Mouse (Mus musculus) macrophage (primary cell): ENCODE results near the gene Olfr1012. TPM values are rescaled to one million over a fixed set of nuclear protein-coding genes. Genes with fewer than 3 reads are reported as not detected.
"Not testable (repeated sequence)": the region's sequence is repeated elsewhere in the genome, so short reads cannot be mapped to it uniquely, and the experiment has no call there.

ENCODE experiments used
- H3K27ac ChIP-seq: fragments of 350-480 bp; formaldehyde crosslinking; 2 replicates; pipeline ENCODE4 v1.9.0; 2021
- H3K36me3 ChIP-seq: fragments of 350-480 bp; formaldehyde crosslinking; 2 replicates; pipeline ENCODE4 v1.9.0; 2021; ENCODE audit errors: inconsistent target
- H3K4me3 ChIP-seq: fragments of 350-480 bp; formaldehyde crosslinking; 2 replicates; pipeline ENCODE4 v1.9.0; 2021; ENCODE audit errors: inconsistent target
- H3K79me2 ChIP-seq: fragments of 350-480 bp; formaldehyde crosslinking; 2 replicates; pipeline ENCODE4 v1.9.0; 2021; ENCODE audit errors: inconsistent target
- WGBS: methylation state at CpG from one replicate; pipeline ENCODE4 v1.1.7; 2026; ENCODE audit warnings: inconsistent platforms; ENCODE audit not compliant: missing documents; 5-methylcytosine and 5-hydroxymethylcytosine counted together
- polyA plus RNA-seq: library from polyadenylated mRNA; stranded (reverse); fragments of 250-400 nt; gene quantifications from 3 replicates; pipeline ENCODE4 v1.2.4, GENCODE M21; 2018; ENCODE audit warnings: inconsistent platforms
- total RNA-seq, 78 experiments: library from RNA; depleted of rRNA; stranded (reverse); fragments of 250-400 nt; gene quantifications; 1 replicate in 9 of 78; 2 replicates in 24 of 78; 3 replicates in 43 of 78; 4 replicates in 2 of 78; pipeline ENCODE4 v1.2.4; 2018; ENCODE audit warnings: inconsistent platforms in 56 of 78

Olfr1012 gene
- not detected for total RNA-seq (2018; cell fraction: chromatin; rRNA removed)
- not detected for total RNA-seq (2018; cell fraction: cytosol; rRNA removed)
- total RNA-seq (2018; cell fraction: nucleus; rRNA removed), result not detected
- polyA plus RNA-seq, result not detected in 3 replicates

DNA sequence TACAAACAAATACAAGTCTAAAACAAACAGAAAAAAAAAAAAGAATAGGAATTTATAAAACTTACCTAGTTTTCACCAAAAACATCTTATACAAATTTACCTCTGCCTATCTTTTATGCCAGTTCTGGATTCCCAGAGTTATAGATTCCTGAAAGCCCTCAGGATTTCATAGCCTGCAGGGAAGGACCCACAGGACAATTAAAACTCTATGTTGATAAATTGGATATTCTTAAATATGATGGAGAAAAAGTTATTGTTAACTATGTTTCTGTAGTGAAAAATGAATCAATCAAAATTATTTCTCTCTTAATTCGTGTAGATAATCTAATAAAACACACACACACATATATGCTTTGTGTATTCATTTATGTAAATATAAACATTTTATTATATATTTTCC lies at the start of gene Olfr1012:
Gene Olfr1012, minus strand, starts transcription at position 101 of the 400 bp plus-strand sequence.
- 50% methylated on average over 1 of the region's 1 CpGs for WGBS
- Histone ChIP-seq H3K79me2 (no peaks in the 10 kb centered on the region), H3K4me3 (no peak within 1 kb of the TSS), H3K36me3 (no peaks in the 10 kb centered on the region), H3K27ac (no peak within 1 kb of the TSS)

DNA sequence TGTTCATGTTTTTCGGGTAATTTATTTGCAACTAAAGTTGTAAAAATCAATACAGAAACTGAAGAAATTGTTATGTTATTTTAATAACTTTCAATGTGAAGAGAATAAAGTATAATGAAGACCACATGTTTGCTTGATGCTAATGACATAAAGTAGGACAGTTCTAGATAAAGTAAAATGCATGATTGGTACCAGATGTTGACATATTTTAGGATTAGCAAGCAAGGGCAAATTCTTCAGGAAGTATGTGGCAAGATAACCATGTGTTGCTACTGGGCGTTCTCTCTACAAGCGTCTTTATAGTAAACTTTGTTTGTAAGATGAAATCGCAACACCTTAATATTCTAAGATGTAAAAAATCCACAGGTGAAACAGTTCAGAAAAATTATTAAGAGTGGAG lies 41.9 kb upstream of the Olfr1012 start:
- H3K79me2 ChIP-seq, result no peaks in the 10 kb centered on the region
- no peaks in the 10 kb centered on the region for H3K36me3 ChIP-seq
- no peak overlapping the region for H3K27ac ChIP-seq
- 90% methylated on average over 4 of the region's 4 CpGs for WGBS
- no peak overlapping the region for H3K4me3 ChIP-seq

DNA sequence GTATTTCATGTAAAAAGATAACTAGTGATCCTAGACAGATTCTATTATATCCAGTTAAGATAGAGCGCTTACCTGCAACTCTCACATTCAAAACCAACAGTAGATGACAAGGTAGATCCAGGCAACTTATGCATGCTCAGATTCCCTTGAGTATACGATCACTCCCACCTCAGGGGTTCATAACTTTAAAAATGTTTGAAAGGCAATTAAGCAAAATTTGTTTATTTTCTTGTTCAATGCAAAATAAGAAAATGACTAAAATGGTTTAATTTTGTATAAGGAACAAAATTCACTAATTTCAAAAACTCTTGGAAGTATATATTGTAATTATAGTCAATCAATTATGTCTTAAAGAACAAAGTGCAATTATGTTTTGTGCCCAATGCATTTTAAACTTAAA lies 39.9 kb upstream of the Olfr1012 start, which contains the start of gene Olfr1016:
Gene Olfr1016, minus strand, starts transcription at position 101 of the 400 bp plus-strand sequence.
- Histone ChIP-seq H3K4me3 (no peak within 1 kb of the TSS), H3K27ac (no peak within 1 kb of the TSS), H3K36me3 (no peaks in the 10 kb centered on the region), H3K79me2 (no peaks in the 10 kb centered on the region)
- 87% methylated on average over 2 of the region's 2 CpGs for WGBS

DNA sequence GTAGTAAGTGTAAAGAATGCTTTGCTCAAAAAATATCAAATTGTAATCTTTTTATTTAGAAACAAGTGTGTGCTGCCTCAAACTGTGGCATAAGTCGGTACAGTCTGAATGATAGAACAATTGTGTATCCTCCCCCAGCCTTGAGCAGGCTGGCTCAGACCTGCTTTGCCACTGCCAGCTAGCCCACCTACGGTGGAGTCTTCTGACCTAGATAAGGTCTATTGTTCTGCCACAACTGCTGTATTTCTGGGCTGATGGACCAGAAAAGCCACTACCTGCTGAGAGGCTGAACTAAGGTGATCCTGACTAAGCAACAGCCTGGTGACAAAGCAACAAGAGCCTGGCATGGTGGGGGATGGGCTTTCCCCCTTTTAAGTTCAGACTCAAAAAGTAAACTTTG lies 29.8 kb upstream of the Olfr1012 start:
- WGBS, result 66% methylated on average over 2 of the region's 2 CpGs

DNA sequence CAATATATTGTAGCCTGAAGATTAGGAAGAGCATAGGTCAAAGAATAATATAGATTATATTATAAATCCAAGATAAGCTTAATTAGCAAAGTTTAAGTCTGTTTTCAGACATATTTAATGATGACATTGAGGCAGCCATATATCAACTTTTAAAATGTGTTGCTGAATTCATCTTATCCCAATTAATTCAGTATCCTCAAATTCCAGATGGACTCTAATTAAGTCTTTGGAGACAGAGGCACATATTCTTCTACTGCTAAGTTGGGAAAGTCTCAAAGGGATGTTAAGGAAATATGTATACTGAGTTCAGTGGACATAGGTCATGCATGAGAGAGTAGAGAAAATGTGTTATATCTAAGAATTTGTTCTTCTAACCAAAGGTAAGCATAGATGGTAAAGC lies 19.2 kb upstream of the Olfr1012 start, which contains the start of gene Olfr1015:
Gene Olfr1015, plus strand, starts transcription at position 301 of the 400 bp plus-strand sequence.
- no peaks in the 10 kb centered on the region for H3K79me2 ChIP-seq
- H3K27ac ChIP-seq, result no peak within 1 kb of the TSS
- no peak within 1 kb of the TSS for H3K4me3 ChIP-seq
- no peaks in the 10 kb centered on the region for H3K36me3 ChIP-seq

More for the DNA sequence above, 29.8 kb upstream of the Olfr1012 start:
- H3K4me3 ChIP-seq, result no peak overlapping the region
- H3K79me2 ChIP-seq, result no peaks in the 10 kb centered on the region
- no peak overlapping the region for H3K27ac ChIP-seq
- H3K36me3 ChIP-seq, result no peaks in the 10 kb centered on the region

DNA sequence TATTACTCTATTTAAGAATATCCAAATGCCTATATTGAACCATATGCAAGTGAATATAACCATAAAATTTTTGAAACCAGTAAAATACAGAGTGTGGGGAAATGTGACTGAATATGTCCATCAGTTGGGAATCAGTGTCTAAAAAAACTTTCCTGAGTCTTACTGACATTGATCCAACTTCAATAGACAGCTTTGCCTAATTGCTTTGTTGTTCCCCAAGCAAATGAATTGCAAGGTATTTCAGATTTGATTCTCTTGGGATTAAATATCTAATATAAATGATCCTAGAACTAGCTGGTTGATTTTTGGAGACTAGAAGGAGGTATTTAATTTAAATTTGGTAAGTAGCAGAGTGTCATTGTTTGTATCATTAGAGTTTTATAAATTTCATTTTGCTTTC lies 9.8 kb upstream of the Olfr1012 start, which contains the start of gene Olfr1014:
Gene Olfr1014, plus strand, starts transcription at position 301 of the 400 bp plus-strand sequence.
- H3K27ac ChIP-seq, result no peak within 1 kb of the TSS
- H3K36me3 ChIP-seq, result no peaks in the 10 kb centered on the region
- H3K79me2 ChIP-seq, result no peaks in the 10 kb centered on the region
- H3K4me3 ChIP-seq, result no peak within 1 kb of the TSS

DNA sequence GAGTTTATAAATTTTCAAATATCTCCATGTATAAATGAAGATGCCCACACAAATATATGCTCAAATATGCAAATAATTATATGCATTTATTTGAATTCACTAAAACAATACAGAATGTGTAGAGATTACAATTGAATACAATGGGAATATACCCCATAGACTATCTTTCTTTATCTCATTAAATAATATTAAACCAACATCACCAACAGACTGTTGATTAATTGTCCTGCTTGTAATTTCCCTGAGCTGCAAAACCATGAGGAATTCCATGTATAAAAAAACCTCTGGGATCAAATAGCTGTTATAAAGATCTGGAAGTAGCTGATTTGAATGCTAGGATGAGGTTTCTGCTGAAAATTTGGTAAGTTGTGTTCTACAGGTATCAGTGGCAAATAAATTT lies 4.2 kb upstream of the Olfr1012 start, which contains the start of gene Olfr1013:
Gene Olfr1013, plus strand, starts transcription at position 301 of the 400 bp plus-strand sequence.
- H3K4me3 ChIP-seq, result no peak within 1 kb of the TSS
- no peak within 1 kb of the TSS for H3K27ac ChIP-seq
- no peaks in the 10 kb centered on the region for H3K36me3 ChIP-seq
- H3K79me2 ChIP-seq, result no peaks in the 10 kb centered on the region

DNA sequence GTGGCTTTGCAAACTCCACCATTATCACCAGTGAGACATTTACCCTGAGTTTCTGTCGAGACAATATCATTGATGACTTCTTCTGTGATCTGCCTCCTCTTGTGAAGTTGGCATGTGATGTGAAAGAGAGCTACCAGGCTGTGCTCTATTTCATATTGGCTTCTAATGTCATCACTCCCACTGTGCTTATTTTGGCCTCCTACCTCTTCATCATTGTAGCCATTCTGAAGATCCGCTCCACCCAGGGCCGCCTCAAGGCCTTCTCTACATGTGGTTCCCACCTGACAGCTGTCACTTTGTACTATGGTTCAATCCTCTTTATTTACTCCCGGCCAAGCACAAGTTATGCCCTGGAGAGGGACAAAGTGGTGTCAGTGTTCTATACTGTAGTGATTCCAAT lies 8.7 kb downstream of the Olfr1012 start:
- Histone ChIP-seq H3K4me3 (no peak overlapping the region), H3K79me2 (no peaks in the 10 kb centered on the region), H3K36me3 (no peaks in the 10 kb centered on the region), H3K27ac (no peak overlapping the region)
- 86% methylated on average over 3 of the region's 4 CpGs for WGBS

DNA sequence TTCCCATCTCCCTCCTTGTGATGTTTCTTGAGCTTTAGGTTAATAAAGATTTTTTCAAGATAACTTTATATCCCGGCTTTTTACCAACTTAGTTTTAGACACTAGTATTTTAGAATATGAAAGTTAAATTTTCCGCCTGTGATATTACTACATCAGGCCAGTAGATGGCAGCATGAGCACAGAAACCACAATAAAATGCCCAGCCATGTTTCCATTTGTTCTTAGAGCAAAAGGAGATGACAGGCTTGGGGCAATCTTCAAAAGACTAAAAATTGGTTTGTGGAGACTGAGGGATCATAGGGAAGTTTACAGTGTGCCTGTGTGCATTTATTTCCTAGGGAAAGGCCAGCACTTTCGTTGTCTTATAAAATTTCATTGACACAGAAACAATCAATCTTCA lies 36.8 kb downstream of the Olfr1012 start:
- Histone ChIP-seq H3K79me2 (no peaks in the 10 kb centered on the region), H3K27ac (no peak overlapping the region), H3K4me3 (no peak overlapping the region), H3K36me3 (no peaks in the 10 kb centered on the region)
- 14% methylated on average over 3 of the region's 3 CpGs for WGBS

DNA sequence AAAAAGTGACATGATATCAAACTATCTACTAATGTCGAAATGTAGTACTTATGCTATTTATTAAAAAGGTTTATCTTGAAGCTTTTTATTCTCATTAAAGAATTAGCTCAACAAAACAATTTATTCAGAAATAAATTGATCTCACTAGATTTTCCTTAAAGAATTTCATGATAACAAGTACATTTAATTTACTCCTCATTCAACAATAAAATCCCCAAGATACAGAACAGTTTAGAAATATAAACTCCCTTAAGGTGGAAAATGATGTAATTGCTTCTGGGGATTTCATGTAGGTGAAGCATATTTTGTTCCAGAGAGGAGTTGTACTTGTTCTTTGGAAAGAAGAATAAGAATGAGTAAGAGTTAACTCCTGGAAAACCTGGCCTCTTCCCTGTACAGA lies 47.4 kb downstream of the Olfr1012 start, which contains the start of gene Olfr1009:
Gene Olfr1009, plus strand, starts transcription at position 301 of the 400 bp plus-strand sequence.
- Histone ChIP-seq H3K27ac (no peak within 1 kb of the TSS), H3K36me3 (no peaks in the 10 kb centered on the region), H3K79me2 (no peaks in the 10 kb centered on the region), H3K4me3 (no peak within 1 kb of the TSS)
- WGBS, result 67% methylated on average over 1 of the region's 1 CpGs

DNA sequence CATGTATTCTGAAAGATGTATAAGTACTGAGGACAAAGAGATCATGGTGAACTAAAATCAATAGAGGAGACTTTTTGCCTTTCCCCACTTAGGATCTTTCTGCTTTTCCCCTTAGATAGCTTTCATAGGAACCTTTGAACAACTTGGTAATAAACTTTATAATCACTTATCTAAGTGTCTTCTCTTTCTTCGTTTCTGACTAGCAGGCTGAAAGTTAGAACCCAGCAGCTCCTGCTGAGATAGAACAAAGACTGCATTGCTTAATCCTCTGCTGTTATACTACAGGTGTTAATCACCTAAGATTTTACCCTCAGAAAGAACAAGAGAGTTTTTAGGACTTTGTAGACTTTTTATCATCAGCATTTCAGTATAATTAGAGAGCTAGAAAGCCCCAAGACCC lies 51.4 kb downstream of the Olfr1012 start:
- H3K79me2 ChIP-seq, result no peaks in the 10 kb centered on the region
- 16% methylated on average over 1 of the region's 1 CpGs for WGBS
- H3K27ac ChIP-seq, result no peak overlapping the region
- no peak overlapping the region for H3K4me3 ChIP-seq
- no peaks in the 10 kb centered on the region for H3K36me3 ChIP-seq

DNA sequence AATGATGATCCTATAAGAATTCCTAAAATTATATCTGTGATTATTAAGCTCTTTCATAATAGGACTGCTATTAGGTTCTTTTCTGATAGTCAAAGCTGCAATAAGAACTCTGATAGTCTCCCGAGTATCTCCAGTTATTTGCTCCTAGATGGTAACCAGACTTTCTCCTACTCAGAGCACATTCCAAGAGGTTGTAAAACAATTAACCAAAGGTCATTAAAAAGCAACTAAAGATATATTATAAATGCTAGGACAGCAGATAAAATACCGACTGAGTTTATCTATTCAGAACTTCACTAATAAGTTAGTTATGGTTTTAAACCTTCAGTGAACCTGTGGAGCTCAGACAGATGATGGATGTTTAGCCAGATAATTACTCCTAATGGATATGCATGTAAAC lies 51.9 kb downstream of the Olfr1012 start:
- 52% methylated on average over 2 of the region's 2 CpGs for WGBS
- not testable (repeated sequence) for H3K4me3 ChIP-seq, H3K27ac ChIP-seq, H3K79me2 ChIP-seq, H3K36me3 ChIP-seq

Other genes starting within 250 kb of the Olfr1012 start
- not detected in 3 replicates for gene 4833423E24Rik, start 243.7 kb downstream of the Olfr1012 start, polyA plus RNA-seq
- not detected in 3 replicates for gene Olfr996, start 183.6 kb downstream of the Olfr1012 start, polyA plus RNA-seq
- gene Olfr998, start 173.8 kb downstream of the Olfr1012 start, polyA plus RNA-seq, result not detected in 3 replicates
- gene Olfr1000, start 150.9 kb downstream of the Olfr1012 start, polyA plus RNA-seq, result not detected in 3 replicates
- gene Olfr1002, start 112.1 kb downstream of the Olfr1012 start, polyA plus RNA-seq, result not detected in 3 replicates
- gene Olfr154, start 98.3 kb downstream of the Olfr1012 start, polyA plus RNA-seq, result not detected in 3 replicates
- gene Olfr1006, start 84.0 kb downstream of the Olfr1012 start, polyA plus RNA-seq, result not detected in 3 replicates
- gene Olfr1008, start 73.3 kb downstream of the Olfr1012 start, polyA plus RNA-seq, result not detected in 3 replicates
- gene Olfr1009, start 47.3 kb downstream of the Olfr1012 start, polyA plus RNA-seq, result not detected in 3 replicates
- not detected in 3 replicates for gene Olfr1013, start 4.3 kb upstream of the Olfr1012 start, polyA plus RNA-seq
- not detected in 3 replicates for gene Olfr1014, start 9.9 kb upstream of the Olfr1012 start, polyA plus RNA-seq
- not detected in 3 replicates for gene Olfr1015, start 19.3 kb upstream of the Olfr1012 start, polyA plus RNA-seq
- gene Olfr1016, start 39.8 kb upstream of the Olfr1012 start, polyA plus RNA-seq, result not detected in 3 replicates
- gene Olfr1018, start 55.7 kb upstream of the Olfr1012 start, polyA plus RNA-seq, result not detected in 3 replicates
- not detected in 3 replicates for gene Olfr1019, start 82.7 kb upstream of the Olfr1012 start, polyA plus RNA-seq
- not detected in 3 replicates for gene Olfr1020, start 84.3 kb upstream of the Olfr1012 start, polyA plus RNA-seq
- gene Olfr1022, start 105.8 kb upstream of the Olfr1012 start, polyA plus RNA-seq, result not detected in 3 replicates
- not detected in 3 replicates for gene Olfr1023, start 122.9 kb upstream of the Olfr1012 start, polyA plus RNA-seq
- gene Olfr1024, start 142.3 kb upstream of the Olfr1012 start, polyA plus RNA-seq, result not detected in 3 replicates
- gene Olfr1025-ps1, start 152.4 kb upstream of the Olfr1012 start, polyA plus RNA-seq, result not detected in 3 replicates
- not detected in 3 replicates for gene Olfr1026, start 158.8 kb upstream of the Olfr1012 start, polyA plus RNA-seq
- not detected in 3 replicates for gene Olfr1028, start 187.7 kb upstream of the Olfr1012 start, polyA plus RNA-seq
- gene Olfr1029, start 211.1 kb upstream of the Olfr1012 start, polyA plus RNA-seq, result not detected in 3 replicates
- gene Olfr1030, start 216.5 kb upstream of the Olfr1012 start, polyA plus RNA-seq, result not detected in 3 replicates
- not detected in 3 replicates for gene Olfr1031, start 227.5 kb upstream of the Olfr1012 start, polyA plus RNA-seq
- gene Olfr1032, start 242.8 kb upstream of the Olfr1012 start, polyA plus RNA-seq, result not detected in 3 replicates